Mouse (Mus musculus) lung, adult 2 months (tissue): Measurements from ENCODE around the gene Kctd21. TPM values are rescaled to one million over a fixed set of nuclear protein-coding genes. Genes with fewer than 3 reads are reported as not detected.

Experiments used
- DNase-seq: peaks from one replicate; pipeline ENCODE4 v3.0.0; 2022
- H3K4me1 ChIP-seq: fragments of 200-500 bp; 2 replicates; pipeline ENCODE4 v1.6.1; 2011; ENCODE audit warnings: low read length; ENCODE audit not compliant: control insufficient read depth, insufficient read depth
- H3K4me3 ChIP-seq: fragments of 200-500 bp; replicated peaks from 2 replicates; pipeline ENCODE3; 2011; ENCODE audit warnings: low read depth, mild to moderate bottlenecking, control low read depth, low read length; ENCODE audit errors: extremely low read depth
- CTCF ChIP-seq: fragments of 200-500 bp; IDR thresholded peaks from 2 replicates; pipeline ENCODE4 v1.5.1; 2011; ENCODE audit warnings: mild to moderate bottlenecking, low read length, control low read depth; ENCODE audit not compliant: insufficient read depth
- POLR2A ChIP-seq: fragments of 200-500 bp; IDR thresholded peaks from 2 replicates; pipeline ENCODE4 v1.6.1; 2011; ENCODE audit warnings: low read depth, mild to moderate bottlenecking, control low read depth, low read length, borderline replicate concordance; ENCODE audit errors: extremely low read depth
- WGBS: fragments of 180-500 bp; shearing (Covaris S2); methylation state at CpG from one replicate; pipeline ENCODE4 v1.1.7; 2018; 5-methylcytosine and 5-hydroxymethylcytosine counted together
- polyA plus RNA-seq: library from polyadenylated mRNA; depleted of rRNA; stranded (reverse); fragments of >200 nt; gene quantifications from 2 replicates; pipeline ENCODE4 v1.2.3, GENCODE M21; 2012

Kctd21 gene
- polyA plus RNA-seq, 1 experiment, result 11.5 TPM

DNA sequence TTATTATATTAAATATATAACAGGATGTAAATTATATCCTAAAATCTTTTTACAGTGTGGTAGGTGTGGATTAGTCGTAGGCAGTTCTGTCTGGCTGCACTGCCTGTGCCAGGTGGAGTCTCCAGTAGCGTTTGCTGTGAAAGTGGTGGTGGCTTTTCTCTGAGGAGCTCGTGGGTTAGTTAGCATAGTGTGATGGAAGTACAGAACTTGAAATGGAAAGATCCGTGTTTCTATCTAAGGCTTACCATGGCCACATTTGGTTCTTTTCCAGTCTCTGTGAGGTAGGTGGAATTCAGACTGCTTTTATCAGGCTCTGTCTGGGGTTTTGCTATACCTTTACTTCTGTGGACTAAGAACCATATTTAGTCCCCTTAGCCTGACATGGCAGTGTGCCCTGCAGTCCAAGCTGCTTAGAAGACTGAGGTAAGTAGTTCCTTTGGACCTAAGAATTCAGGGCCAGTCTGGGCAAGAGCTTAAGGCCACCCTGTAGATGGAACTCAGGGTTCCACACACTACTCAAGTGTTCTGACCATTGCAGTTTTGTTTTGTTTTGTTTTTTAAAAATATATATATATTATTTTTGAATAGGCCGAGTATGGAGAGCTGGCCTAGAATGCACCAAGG, 48.5 kb downstream of the Kctd21 start:
- no peaks in the 10 kb centered on the region for H3K4me1 ChIP-seq
- TF ChIP-seq CTCF (no peak), POLR2A (no peak)
- WGBS, result 94% methylated on average over 5 of the region's 5 CpGs
- no peak for DNase-seq
- no peak overlapping the region for H3K4me3 ChIP-seq

DNA sequence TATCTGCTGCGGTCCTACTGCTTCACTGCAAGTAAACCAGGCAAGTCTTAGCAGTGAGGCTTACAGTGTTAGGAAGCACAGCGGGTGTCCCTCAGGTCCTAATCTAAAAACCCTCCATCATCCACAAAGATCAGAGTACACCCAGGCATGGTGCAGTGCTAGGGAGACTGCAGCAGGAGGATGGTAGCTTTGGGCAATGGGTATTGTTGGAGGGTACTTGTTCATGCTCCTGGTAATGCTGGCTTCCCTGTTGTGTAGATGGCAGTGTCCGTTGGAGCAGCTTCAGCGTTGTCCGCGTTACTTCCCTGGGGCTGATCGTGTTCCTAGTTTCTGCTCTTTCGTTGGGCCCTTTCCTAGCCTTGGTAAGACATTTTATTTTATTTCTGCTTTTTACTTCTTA, 50.5 kb downstream of the Kctd21 start:
- DNase-seq, result no peak
- TF ChIP-seq POLR2A (no peak), CTCF (no peak)
- 93% methylated on average over 8 of the region's 8 CpGs for WGBS
- no peaks in the 10 kb centered on the region; the same call in 1 of the 2 replicates for H3K4me1 ChIP-seq
- no peak overlapping the region for H3K4me3 ChIP-seq

GRCm38 (mm10) chr7:97383496-97384132, 51.5 kb downstream of the Kctd21 start:
- WGBS, result 85% methylated on average over 10 of the region's 10 CpGs
- Histone ChIP-seq H3K4me3 (no peak overlapping the region), H3K4me1 (no peaks in the 10 kb centered on the region; the same call in 1 of the 2 replicates)
- TF ChIP-seq CTCF, result no peak
- no peak for TF ChIP-seq POLR2A
- no peak for DNase-seq

DNA sequence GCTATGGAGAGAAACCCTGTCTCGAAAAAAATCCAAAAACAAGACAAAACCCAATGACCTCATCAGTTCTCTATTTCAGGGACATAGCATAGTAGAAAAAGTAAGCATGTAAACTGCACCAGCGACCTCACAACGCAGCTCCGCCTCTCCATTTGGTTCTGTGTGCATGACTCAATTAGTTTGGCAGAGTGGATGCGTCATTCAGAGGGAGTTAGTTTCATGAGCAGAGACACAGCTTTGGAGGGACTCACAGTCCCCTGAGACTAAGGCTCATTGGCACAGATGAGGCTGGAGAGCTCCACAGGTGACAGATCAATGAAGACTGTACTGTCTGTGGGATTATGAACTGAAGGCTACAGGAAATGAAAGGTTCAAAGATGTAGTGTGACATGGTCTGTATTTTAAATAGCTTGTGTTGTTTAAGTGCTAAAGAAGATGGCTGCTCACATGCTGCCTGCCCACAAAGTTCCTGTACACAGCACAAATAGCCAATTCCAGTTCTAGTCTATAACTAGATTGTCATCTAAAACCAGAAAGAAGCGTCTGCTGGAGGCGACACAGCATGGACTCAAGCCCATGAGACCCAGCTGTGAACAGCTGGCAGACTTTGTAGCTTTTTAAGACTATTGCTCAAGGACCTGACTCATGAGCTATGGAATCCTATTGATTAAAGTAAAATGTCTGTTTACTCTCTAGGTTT, 54.1 kb downstream of the Kctd21 start:
- DNase-seq, result no peak
- H3K4me3 ChIP-seq, result no peak overlapping the region
- TF ChIP-seq CTCF (no peak), POLR2A (no peak)
- WGBS, result 78% methylated on average over 7 of the region's 7 CpGs
- H3K4me1 ChIP-seq, result no peaks in the 10 kb centered on the region; the same call in 1 of the 2 replicates

DNA sequence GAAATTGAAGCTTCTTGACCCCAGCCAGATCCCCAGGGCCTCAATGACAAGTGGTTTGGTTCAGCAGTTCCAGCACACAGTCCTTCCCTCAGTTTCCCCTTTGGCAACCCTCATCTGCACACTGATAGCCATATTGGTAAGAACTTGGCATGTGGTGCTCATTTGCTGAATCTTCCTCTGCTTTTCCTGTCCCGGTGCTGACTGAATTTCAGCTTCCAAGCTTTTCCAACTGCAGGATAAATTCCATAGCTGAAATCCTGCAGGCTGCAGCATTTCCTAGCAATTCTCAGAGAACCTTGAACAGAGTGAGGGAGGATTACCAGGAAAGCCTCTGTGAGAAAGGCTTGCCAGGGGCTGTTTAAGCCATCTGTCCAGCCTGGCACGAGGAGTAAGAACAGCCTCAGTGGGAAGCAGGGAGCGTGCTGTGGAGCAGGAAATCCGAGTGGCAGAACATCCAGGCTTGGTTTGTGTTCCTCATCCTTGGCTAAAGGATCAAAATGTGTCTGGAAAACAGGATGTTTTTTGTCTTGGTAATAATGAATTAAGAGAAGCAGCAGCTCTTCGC, 54.8 kb downstream of the Kctd21 start:
- Histone ChIP-seq H3K4me1 (no peaks in the 10 kb centered on the region; the same call in 1 of the 2 replicates), H3K4me3 (no peak overlapping the region)
- TF ChIP-seq POLR2A (no peak), CTCF (no peak)
- 67% methylated on average over 5 of the region's 5 CpGs for WGBS
- no peak for DNase-seq

GRCm38 (mm10) chr7:97387561-97388147, 55.5 kb downstream of the Kctd21 start:
- WGBS, result 86% methylated on average over 8 of the region's 8 CpGs
- TF ChIP-seq CTCF, result no peak
- TF ChIP-seq POLR2A, result no peak
- H3K4me1 ChIP-seq, result peaks cover 6% of the 10 kb centered on the region; the same call in 1 of the 2 replicates
- H3K4me3 ChIP-seq, result no peak overlapping the region
- DNase-seq, result no peak

- no peak for TF ChIP-seq POLR2A
- no peak for TF ChIP-seq CTCF
- Histone ChIP-seq H3K4me3 (no peak overlapping the region), H3K4me1 (peaks cover 6% of the 10 kb centered on the region; the same call in 1 of the 2 replicates)
- 93% methylated on average over 4 of the region's 4 CpGs for WGBS
- DNase-seq, result no peak
Observed at GRCm38 (mm10) chr7:97388541-97388940, 56.4 kb downstream of the Kctd21 start.

DNA sequence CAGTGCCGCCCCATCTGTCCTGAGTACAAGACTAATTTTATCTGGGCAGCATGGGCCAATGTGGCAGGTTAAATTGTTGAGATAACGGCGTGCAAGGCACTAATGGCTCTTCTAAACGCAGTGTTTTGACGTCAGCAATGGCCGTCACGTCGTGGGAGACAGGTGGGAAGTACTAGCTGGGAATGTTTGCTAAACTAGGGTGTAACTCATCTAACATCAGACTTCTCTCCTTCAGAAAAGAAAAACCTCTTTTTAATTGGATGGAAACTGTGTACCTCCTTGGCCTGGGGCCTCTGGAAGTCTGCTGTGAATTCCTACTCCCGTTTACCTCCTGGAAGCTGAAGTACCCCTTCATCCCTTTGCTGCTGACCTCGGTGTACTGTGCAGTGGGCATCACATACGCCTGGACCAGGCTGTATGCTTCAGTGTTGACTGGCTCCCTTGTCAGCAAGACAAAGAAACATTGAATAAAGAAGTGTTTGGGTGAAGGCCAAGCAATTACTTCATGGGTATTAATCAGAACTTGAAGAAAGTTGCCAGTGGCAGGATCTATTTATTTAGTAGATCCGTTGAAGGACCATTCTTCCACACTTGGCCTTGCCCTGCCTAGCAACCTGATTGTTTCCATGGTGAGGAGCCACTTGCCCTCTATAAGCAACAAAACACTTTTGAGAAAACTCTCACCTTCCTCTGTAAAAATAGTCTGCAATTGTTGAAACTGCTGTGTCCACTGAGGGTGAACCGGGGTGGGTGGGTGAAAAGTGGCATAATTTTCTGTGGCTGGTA, 59.4 kb downstream of the Kctd21 start:
- H3K4me3 ChIP-seq, result no peak overlapping the region
- TF ChIP-seq CTCF, result no peak
- TF ChIP-seq POLR2A, result no peak
- peak; percentile 65 for DNase-seq
- 46% methylated on average over 13 of the region's 13 CpGs for WGBS
- H3K4me1 ChIP-seq, result peaks cover 6% of the 10 kb centered on the region; the same call in 1 of the 2 replicates
